Mouse (Mus musculus) 3T3-L1 (cell line): ENCODE measurements at regions not wholly inside any gene's neighbourhood (a gene's known extent, or its start where the extent isn't known, plus 50 kb on each side); places are given as distances from the start of the nearest gene placed in this dataset.
A peak's percentile ranks its signal among the peaks of the same experiment; 100 is the strongest.
"Not testable (repeated sequence)": the region's sequence is repeated elsewhere in the genome, so short reads cannot be mapped to it uniquely, and the experiment has no call there.

Source experiments
- DNase-seq: peaks from one replicate; pipeline ENCODE4 v3.0.0-alpha.2; 2015; ENCODE audit warnings: low read depth, low spot score

GRCm38 (mm10) chr16:76521142-76521541 is 147.5 kb upstream of the Nrip1 start:
- no peak for DNase-seq

GRCm38 (mm10) chr16:76520643-76520993 is 147.0 kb upstream of the Nrip1 start:
- no peak for DNase-seq

DNA sequence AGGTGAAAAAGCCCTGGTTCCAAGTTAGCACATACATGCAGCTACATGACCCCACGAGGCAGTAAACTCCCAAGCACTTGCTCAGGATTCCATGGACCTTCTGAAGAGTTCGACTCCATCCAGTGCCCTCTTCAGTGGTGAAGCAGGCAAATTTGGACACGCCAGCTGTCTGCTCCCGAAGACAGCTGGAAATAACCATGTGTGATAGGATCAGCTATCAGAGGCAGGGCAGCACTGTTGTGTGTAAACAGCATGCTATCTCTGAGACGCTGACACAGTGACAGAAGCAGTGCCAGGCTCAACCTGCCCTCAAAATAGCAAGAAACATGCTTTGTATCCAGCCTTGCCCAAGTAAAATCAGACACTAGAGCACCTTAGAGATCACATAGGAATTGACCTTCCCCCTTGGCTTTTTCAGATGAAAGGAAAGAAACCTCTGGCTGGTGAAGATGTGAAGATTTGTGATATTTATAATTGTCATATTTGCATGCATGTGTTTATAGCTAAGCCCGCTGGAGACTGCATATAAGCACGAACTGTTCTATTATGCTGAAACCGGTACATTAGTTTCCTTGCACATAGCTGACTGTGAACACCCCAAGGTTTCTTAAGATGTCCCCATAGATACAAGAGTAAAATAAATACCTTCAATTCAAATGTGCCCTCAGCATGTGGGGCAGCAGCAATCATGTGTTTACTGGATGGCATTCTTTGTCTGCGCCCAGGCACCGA is 146.4 kb upstream of the Nrip1 start:
- DNase-seq: no peak

- no peak for DNase-seq
Observed at GRCm38 (mm10) chr16:76510861-76511260, 137.2 kb upstream of the Nrip1 start.

DNA sequence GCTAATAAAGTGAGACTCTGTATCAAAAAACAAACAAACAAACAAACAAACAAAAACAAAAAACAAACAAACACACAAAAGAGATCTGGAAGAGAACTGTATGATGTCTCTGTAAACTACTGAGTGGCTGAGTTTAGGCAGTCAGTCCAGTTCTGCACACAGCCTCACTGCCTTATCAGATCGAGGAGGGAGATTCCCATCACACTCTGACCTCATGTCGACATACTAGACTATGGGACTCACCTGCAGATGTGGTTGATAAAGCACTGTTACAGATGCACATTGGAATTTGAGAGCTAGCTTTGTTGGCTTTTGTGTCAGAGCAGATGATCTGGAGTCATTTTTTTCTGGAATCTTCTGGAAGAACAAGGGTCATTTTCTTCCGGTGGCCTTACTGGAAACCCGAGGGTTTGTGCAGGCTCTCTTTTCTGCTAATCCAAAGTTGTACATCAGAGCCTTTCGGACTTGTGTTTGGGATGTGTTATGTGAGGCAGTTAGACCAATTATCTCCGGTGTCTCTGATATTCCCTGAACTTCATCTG is 135.6 kb upstream of the Nrip1 start:
- no peak for DNase-seq

DNA sequence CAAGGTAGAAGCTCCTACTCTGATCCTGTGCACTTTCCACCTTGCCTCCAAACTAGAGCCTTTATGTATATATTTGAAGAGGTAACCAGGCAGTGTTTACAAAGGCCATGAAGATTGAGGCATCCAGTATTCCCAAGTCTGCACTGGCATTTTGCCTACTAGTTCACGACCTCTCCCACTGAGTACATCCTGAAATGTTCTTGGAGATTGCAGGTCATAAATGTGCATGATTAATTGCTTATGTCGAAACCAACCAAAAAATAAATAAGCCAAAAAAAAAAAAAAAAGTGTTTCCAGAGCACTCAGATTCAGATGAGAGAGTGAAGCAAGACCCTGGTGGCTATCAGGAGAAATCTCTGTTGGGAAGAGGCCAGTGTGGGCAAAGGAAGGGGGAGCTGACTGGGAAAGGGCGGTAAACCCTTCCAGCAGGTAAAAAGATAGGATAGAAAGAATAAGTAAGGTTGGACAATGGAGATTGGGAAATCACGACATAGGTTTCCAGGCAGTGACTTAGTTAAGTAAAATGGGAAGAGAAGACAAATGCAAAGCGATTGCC is 133.6 kb upstream of the Nrip1 start:
- DNase-seq: peak; percentile 40

GRCm38 (mm10) chr16:76506240-76506639 is 132.6 kb upstream of the Nrip1 start:
- DNase-seq: peak; percentile 54

DNA sequence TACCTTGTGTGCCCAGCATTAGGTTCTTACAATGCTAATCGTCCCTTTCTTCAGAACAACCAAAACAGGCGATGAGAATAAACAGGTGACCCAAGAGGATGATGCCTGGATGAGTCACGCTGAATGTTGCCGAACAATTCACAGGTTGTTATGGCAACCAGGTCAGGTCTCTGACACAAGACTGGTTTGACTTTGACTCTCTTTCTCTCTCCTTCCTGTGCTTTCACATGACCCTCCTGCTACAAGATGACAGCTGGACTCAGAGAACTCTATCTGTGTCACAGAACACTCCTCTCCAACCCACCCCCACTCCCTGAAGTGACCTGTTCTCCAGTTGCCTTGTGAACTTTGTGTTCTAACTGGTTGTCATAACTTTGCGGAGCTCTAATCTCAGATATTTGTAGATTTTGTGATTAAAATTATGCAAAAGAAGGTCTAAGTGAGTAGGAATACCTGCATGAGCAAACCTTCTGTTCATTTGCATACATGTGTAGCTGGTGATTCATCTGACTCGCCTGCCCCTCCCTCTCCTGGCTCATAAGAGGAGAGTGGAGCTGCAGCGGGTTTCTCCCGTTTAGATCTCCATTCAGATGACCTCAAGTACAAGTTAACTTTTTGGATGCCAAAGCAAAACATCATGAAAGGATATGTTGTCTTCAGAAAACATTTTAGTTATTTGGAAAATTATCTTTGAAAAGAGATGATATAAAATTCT is 126.2 kb upstream of the Nrip1 start:
- peak; percentile 14 for DNase-seq

GRCm38 (mm10) chr16:76498233-76498632 is 124.6 kb upstream of the Nrip1 start:
- no peak for DNase-seq

GRCm38 (mm10) chr16:76497041-76497808 is 123.6 kb upstream of the Nrip1 start:
- DNase-seq: no peak

DNA sequence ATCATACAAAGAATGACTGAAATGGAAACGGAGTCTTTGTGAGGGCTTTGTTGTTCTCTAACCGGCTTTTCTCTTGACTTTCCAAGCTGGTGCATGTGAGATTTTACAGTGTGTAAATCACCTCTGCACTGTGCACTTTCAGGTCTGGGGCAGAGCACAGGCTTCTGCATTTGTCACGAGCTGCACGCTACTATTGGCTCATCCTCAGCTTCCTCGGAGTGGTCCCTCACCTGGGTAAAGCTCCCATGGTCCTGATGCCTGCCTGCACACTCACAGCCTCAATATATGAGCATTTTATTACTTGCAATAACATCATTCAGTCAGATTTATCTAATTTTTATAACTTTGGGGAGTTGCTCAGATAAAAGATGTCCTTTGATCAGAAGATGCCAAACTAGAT is 109.8 kb upstream of the Nrip1 start:
- DNase-seq: no peak

GRCm38 (mm10) chr16:76481966-76482365 is 108.3 kb upstream of the Nrip1 start:
- no peak for DNase-seq

DNA sequence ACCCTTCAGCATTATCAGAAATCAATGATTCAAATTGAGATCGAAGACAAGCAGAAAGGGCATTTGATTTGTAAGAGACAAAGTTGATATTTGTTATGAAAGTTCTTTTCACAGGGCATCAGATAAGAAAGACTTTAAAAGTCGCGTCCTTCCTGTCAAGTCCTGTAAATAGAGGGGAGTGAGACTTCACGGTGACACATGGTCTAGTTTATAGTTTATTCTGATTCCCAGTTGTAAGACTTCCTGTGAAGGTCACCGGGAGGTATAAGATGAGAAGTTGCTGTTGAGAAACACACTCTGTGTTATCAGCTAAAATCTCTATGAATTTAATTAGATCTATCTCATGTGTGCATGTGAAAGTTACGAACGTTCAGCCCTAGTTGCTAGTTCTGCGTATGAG is 103.8 kb upstream of the Nrip1 start:
- DNase-seq: no peak

DNA sequence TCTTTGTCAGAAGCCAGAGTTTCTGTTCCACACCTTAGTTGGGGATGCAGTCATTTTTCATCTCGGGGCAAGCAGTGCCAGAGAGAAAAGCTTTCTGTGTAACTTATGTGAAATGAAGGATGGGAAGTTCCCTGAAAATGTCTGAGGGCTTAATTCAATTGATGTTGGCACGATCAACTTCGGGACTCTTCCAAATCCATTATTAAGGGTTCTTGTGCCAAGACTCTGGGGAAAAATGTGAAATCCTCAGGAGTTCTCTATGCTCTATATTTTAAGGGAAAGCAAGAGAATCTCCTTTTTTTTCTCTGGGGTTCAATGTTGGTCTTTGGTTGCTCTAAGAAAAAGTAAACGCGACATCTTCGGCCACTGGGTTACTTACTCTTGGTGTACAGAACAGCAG is 100.9 kb upstream of the Nrip1 start:
- DNase-seq: no peak

DNA sequence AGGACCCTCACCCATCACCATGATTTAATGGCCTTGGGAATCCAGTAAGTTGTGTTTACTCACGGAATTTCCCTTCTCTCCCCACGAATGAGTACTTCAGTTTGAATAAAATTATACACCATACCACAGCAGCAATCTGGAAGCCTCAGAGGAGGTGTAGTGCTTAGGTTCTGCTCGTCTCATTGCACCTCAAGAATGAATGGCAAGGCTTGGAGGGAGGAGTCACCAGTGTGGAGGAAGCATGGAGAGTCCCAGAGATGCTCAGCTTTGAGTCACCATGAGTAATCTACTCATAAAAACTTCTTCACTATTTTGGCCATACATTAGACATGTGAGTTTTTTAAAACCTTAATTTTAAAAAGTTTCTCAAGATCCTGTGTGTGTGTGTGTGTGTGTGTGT is 98.8 kb upstream of the Nrip1 start:
- peak; percentile 69 for DNase-seq

DNA sequence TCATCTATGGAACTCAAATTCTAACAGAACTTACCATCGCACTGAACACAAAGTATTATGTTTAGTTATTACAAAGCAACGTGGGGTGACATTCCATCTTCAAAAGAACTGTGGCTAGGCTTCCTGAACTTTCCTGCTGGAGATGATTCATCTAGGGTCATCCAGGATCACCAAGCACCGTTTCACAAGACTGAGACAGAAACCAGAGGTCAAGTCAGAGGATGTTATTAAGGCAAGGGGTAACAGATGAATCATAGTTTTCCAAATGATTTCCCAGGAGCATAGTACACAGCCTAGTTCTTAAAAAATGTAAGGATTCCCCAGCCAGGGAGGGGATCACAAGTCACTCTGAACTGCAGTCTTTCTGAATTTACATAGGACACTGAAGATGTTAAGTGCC is 97.5 kb upstream of the Nrip1 start:
- peak; percentile 74 for DNase-seq

- DNase-seq: peak; percentile 84
Observed at GRCm38 (mm10) chr16:76459521-76459920, 85.9 kb upstream of the Nrip1 start.

DNA sequence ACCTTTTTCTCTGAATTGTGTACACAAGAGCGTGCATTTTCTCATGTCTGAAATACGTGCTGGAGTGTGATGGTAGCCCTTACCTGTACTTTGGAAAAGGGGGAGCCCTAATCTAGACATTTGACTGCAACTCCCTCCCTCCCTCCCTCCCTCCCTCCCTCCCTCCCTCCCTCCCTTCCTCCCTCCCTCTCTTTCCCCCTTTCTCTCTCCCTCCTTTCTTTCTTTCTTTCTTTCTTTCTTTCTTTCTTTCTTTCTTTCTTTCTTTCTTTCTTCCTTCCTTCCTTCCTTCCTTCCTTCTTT is 82.6 kb upstream of the Nrip1 start:
- not testable (repeated sequence) for DNase-seq

DNA sequence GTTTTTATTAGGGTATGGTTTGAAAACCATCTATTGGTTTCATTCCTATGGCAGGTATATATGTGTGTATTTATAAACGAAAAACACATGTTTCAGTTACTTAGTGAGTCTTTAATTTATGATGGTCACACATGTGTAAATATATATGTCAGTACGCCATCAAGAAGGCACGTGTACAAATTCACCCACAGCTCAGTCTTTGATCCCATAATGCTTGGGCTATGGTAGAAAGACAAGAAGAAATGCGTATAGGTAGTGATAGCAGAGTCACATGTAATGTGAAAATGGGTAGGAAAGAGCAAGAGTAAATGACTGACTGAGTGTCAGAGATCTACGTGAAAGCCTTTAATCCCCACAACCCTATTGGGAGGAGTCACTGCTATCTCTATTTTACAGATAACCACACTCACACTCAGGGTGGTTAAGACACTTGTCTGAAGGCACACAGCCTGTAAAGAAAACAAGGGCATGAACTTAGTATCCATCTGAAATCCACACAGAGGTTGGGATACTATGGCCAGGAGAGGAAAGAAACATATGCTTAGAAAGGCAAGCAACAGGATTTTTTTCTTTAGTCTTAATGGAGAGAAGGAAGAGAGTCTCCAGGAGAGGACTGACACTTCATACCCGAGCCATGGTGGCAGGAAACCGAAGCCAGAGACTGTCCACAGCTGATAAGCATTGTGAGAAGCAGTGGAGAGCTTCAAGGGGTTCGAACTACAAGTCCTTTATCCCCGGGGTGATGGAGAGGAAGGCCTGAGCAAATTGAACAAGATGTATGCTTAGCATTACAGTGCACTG is 82.1 kb upstream of the Nrip1 start:
- DNase-seq: no peak

DNA sequence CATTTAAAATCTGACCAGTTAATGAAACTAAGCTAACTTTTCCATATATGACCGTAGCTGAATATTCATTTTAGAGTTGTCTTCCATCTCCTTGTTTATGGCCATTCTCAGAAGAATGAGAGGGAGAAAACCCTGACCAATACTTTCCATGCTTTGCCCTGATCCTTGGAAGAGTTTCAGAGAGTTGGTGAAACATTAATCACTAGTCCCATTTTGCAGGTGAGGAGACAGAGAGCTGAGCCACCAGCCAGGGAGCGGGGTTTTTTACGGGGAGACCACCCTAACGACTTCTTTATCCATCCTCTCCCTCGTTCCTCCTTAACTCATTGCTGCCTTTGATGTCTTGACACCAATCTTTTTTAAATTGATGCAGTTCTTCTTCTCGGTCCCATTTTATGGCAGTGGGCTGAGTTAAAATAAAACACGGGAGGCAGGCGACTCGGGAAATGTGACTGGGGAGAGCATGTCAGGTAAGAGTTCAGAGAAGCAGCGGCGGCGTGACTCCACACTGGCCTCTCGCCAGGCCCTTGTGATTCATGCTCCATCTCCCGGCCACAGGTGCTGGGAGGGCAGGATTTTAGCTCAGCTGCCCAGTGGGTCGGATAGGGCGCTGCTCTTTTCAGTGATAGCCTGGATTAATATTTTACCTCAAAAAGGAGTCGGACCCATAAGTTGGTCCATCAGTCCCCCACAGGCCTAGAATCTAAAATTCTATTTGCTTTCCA is 81.3 kb upstream of the Nrip1 start:
- DNase-seq: peak; percentile 59
